Mouse (Mus musculus) ES-Bruce4 (cell line): Measurements from ENCODE around the gene Ehmt1.
A peak's percentile ranks its signal among the peaks of the same experiment; 100 is the strongest.

Source experiments
- CTCF ChIP-seq: IDR thresholded peaks from one replicate; pipeline ENCODE4 v1.8.1; 2011; ENCODE audit warnings: low read depth, low read length
- POLR2A ChIP-seq: IDR thresholded peaks from one replicate; pipeline ENCODE4 v1.8.1; 2011; ENCODE audit warnings: low read length; ENCODE audit not compliant: insufficient read depth

- TF ChIP-seq CTCF, result peak; percentile 97
- peak; percentile 87 for TF ChIP-seq POLR2A
Observed at GRCm38 (mm10) chr2:24962304-24963000, 43.0 kb upstream of the Ehmt1 start, which contains the start of gene Dph7.
